ENCODE assay signal across 26 mouse cellular contexts in genomic region chr17:68037011-68037410, GRCm38 (mm10). TPM values are rescaled to one million over a fixed set of nuclear protein-coding genes. Genes with fewer than 3 reads are reported as not detected.
"Had no signal": no experiment of that assay in that cellular context is flagged by ENCODE, and none has a peak within 500 bp of the region (broad histone marks: within the 10 kb centered on the region; RNA-seq: fewer than 3 reads in every experiment).

No protein-coding gene starts in this region.

- ATAC-seq: liver, embryonic 12.5 days had no signal

- H3K36me3 ChIP-seq: limb, embryonic 10.5 days; limb, embryonic 13.5 days; liver, embryonic 12.5 days; liver, embryonic 15.5 days; lung, embryonic 15.5 days; neural tube, embryonic 12.5 days; neural tube, embryonic 15.5 days had no signal

- H3K4me3 ChIP-seq: layer of hippocampus, adult 2 months; limb, embryonic 10.5 days; limb, embryonic 13.5 days; liver, embryonic 12.5 days; liver, embryonic 15.5 days; lung, embryonic 15.5 days; myocyte; neural tube, embryonic 12.5 days; neural tube, embryonic 15.5 days had no signal

- H3K9me3 ChIP-seq: limb, embryonic 10.5 days; limb, embryonic 13.5 days; liver, embryonic 12.5 days; liver, embryonic 15.5 days; lung, embryonic 15.5 days; neural tube, embryonic 12.5 days; neural tube, embryonic 15.5 days had no signal

- H3K27ac ChIP-seq: kidney, postnatal 0 days; layer of hippocampus, adult 2 months; limb, embryonic 10.5 days; limb, embryonic 13.5 days; liver, embryonic 12.5 days; liver, embryonic 15.5 days; lung, embryonic 15.5 days; neural tube, embryonic 12.5 days; neural tube, embryonic 15.5 days; stomach, postnatal 0 days had no signal

- H3K9ac ChIP-seq: limb, embryonic 13.5 days; liver, embryonic 12.5 days; liver, embryonic 15.5 days; lung, embryonic 15.5 days; neural tube, embryonic 12.5 days; neural tube, embryonic 15.5 days had no signal

- DNase-seq: kidney, adult 2 months; kidney, postnatal 25 days; layer of hippocampus, adult 9-11 months; liver; lung, adult 18-20 months; lung, postnatal 10 days; lung, postnatal 36 days; midbrain, embryonic 14.5 days; right cerebral cortex, adult 18-20 months; right cerebral cortex, postnatal 14 days; right cerebral cortex, postnatal 4 days; thymus, adult 2 months; thymus, postnatal 14 days; thymus, postnatal 4 days had no signal

- H3K27me3 ChIP-seq: limb, embryonic 13.5 days; liver, embryonic 12.5 days; liver, embryonic 15.5 days; lung, embryonic 15.5 days; neural tube, embryonic 12.5 days; neural tube, embryonic 15.5 days had no signal

- H3K4me1 ChIP-seq: limb, embryonic 10.5 days; limb, embryonic 13.5 days; liver, embryonic 12.5 days; liver, embryonic 15.5 days; lung, embryonic 15.5 days; neural tube, embryonic 12.5 days had no signal

- H3K4me2 ChIP-seq: limb, embryonic 13.5 days; liver, embryonic 12.5 days; liver, embryonic 15.5 days; lung, embryonic 15.5 days; neural tube, embryonic 12.5 days; neural tube, embryonic 15.5 days had no signal

RNA-seq across cellular contexts. Expression of gene Arhgap28, which starts 33.1 kb away (rescaled TPM):
- total RNA-seq: monocyte, adult 5-6 weeks had no signal
